Mouse (Mus musculus): ENCODE results near the gene Dph1.

DNA sequence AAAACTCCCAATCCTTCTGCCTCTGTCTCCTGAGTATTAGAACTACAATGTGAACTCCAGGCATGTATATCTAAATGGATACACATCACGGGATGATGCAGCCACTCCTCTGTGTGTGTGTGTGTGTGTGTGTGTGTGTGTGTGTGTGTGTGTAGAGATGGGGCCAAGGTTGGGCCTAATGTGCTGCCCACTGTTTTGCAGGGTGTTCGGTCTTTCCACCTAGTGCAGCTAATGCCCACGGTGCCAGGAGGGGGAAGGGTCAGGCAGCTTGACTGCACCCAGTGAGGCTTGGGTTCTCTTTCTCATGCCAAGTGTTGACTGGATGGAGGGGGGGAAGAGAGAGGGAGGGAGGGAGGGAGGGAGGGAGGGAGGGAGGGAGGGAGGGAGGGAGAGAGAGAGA is 21.8 kb upstream of the Dph1 start:
- no peak for TF ChIP-seq CTCF (IDR thresholded peaks at IDR 0.05; ENCODE audit: insufficient read depth, low read length)
- TF ChIP-seq POLR2A (IDR thresholded peaks at IDR 0.05; ENCODE audit: borderline replicate concordance, extremely low read depth, low read depth, low read length): no peak
